26 mouse cellular contexts compared by ENCODE assay signal in the genomic region with DNA sequence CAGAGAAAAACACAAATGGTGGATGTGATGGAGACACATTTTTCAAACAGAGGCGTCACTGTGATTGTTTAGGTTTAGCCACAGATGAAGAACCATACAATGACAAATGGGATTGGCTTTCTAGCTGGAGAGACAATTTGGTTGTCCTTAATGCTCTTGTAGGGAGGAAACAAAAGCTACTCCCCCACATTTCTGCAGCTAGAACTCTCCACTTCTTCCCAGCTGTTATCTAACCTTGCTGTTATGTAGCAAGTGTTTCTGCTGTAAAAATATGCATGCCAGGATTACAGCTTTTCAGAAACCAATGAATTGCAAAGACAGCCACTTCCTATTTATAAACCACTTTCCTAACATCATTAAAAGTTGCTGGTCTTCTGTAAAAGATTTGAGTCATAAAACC.
DNase-seq lines count a peak whose midpoint lies in the region; TF ChIP-seq lines count a peak whose summit lies in the region.
"Had no signal": no experiment of that assay in that cellular context is flagged by ENCODE, and none has a peak within 500 bp of the region (broad histone marks: within the 10 kb centered on the region; RNA-seq: fewer than 3 reads in every experiment).

No protein-coding gene starts in this region.

- no peak for TF ChIP-seq CTCF in olfactory bulb, adult 2 months (IDR thresholded peaks at IDR 0.05; ENCODE audit: insufficient read depth, low read depth, low read length)

- no peak overlapping the region for H3K4me3 ChIP-seq in olfactory bulb, adult 2 months (ENCODE audit: insufficient read depth, low read depth, low read length)
- H3K4me3 ChIP-seq: embryonic facial prominence, embryonic 10.5 days; embryonic facial prominence, embryonic 13.5 days; erythroblast, embryonic 14.5 days; forebrain, embryonic 12.5 days; forebrain, embryonic 15.5 days; heart, embryonic 10.5 days; heart, embryonic 13.5 days had no signal

- H3K4me1 ChIP-seq in olfactory bulb, adult 2 months (ENCODE audit: control insufficient read depth, insufficient read depth, low read length) = peaks cover 2% of the 10 kb centered on the region; the same call in 1 of the 2 replicates
- H3K4me1 ChIP-seq: embryonic facial prominence, embryonic 10.5 days; embryonic facial prominence, embryonic 13.5 days; forebrain, embryonic 12.5 days; forebrain, embryonic 15.5 days; heart, embryonic 10.5 days; heart, embryonic 13.5 days had no signal

- DNase-seq in left cerebral cortex, adult 11 months (ENCODE audit: low spot score) = peak; percentile 11
- no peak for DNase-seq in left cerebral cortex, adult 18-20 months (ENCODE audit: low spot score in 2 of 2)
- DNase-seq in right cerebral cortex, adult 18-20 months = peak; percentile 10
- DNase-seq in right cerebral cortex, postnatal 4 days = no peak
- DNase-seq in heart, adult 9 months (ENCODE audit: low spot score in 2 of 2) = no peak
- DNase-seq: adrenal gland, adult 2 months; adrenal gland, postnatal 14 days; cerebellum, adult 11-12 months; cerebellum, adult 8-10 months; cerebellum, postnatal 10 days; cerebellum, postnatal 36 days; embryo, embryonic 11 days; gastrocnemius, postnatal 25 days; heart, adult 18-20 months; heart, postnatal 14 days; heart, postnatal 4 days had no signal

- no peak for TF ChIP-seq POLR2A in olfactory bulb, adult 2 months (IDR thresholded peaks at IDR 0.05; ENCODE audit: insufficient read depth, low read depth, low read length)

- WGBS in olfactory bulb, adult 2 months = 41% methylated on average over 1 of the region's 1 CpGs

- peak overlapping the region; percentile 83 for H3K27ac ChIP-seq in olfactory bulb, adult 2 months (ENCODE audit: insufficient read depth, low read depth, low read length)
- H3K27ac ChIP-seq: embryonic facial prominence, embryonic 10.5 days; embryonic facial prominence, embryonic 13.5 days; forebrain, embryonic 12.5 days; forebrain, embryonic 15.5 days; heart, embryonic 10.5 days; heart, embryonic 13.5 days; hindbrain, embryonic 14.5 days; hindbrain, postnatal 0 days had no signal

Comparison
In these comparisons a context has a peak if more than half of its experiments do, and no peak if none do; other contexts are left out.
1. DNase-seq: peak in left cerebral cortex, adult 11 months (single experiment) and right cerebral cortex, adult 18-20 months (single experiment); none in left cerebral cortex, adult 18-20 months (0 of 2), right cerebral cortex, postnatal 4 days (single experiment) and heart, adult 9 months (0 of 2).